Mouse (Mus musculus): Measurements from ENCODE around the gene Olfr1163. TPM values are rescaled to one million over a fixed set of nuclear protein-coding genes. Genes with fewer than 3 reads are reported as not detected.
"Not testable (repeated sequence)": the region's sequence is repeated elsewhere in the genome, so short reads cannot be mapped to it uniquely, and the experiment has no call there.

The Olfr1163 gene
- polyA plus RNA-seq (2014; fragmentation: Nextera tagmentation; extraction: Ambion mirVana), result not detected in 2 replicates

DNA sequence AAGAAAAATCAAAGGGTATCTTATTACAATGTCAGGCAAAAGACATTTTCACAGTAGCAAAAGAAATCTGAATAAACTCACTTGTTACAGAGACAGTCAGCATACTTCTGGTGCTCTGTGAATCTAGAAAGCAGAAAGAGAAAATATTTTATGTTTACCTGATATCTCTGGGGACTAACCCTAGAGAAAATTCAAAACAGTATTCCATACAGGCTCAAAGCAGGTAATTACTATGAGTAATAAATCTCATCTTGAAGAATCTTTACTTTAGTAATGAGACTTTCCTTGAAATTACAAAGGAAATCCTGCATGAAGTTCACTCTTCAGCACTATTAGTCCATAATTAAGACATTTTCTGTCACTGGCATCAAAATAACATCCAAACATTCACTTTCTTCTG lies at the start of gene Olfr1163:
Gene Olfr1163 (minus strand): TSS at position 101 of the 400 bp plus-strand sequence.
- Histone ChIP-seq H3K27me3 (ENCODE audit: control insufficient read depth, insufficient read depth, low read length) (no peaks in the 10 kb centered on the region), H3K4me3 (ENCODE audit: low read depth, low read length) (no peak within 1 kb of the TSS), H3K4me2 (ENCODE audit: low read depth, low read length) (no peak within 1 kb of the TSS), H3K36me3 (ENCODE audit: control insufficient read depth, insufficient read depth, low read length) (no peaks in the 10 kb centered on the region), H3K4me1 (ENCODE audit: control insufficient read depth, insufficient read depth, low read length) (no peaks in the 10 kb centered on the region), H3K9ac (replicated peaks; ENCODE audit: low read depth, low read length) (no peak within 1 kb of the TSS), H3K9me3 (ENCODE audit: control insufficient read depth, low read length) (no peaks in the 10 kb centered on the region), H3K27ac (ENCODE audit: low read depth, low read length) (no peak within 1 kb of the TSS)
- ATAC-seq (ENCODE audit: low read depth), result no peak

DNA sequence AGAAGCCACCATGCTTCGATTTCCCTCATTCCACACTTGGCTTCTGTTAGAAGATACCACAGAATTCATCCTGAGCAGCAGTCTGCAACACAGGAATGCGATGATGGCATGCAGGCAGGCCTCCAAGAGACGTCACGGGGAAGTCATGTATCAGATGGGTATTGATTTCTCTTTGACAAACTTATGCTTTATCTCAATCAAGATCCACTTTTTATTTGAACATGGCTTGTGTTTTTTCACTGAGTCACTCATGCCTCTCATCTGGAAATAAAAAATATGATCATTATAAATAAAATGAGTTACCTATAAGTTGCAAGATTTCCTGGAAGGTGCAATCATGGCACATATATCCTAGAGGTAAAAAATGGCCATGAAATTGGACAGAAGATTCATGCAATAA lies 22.2 kb upstream of the Olfr1163 start, which contains the start of gene Olfr1164:
Gene Olfr1164 (minus strand): TSS at position 101 of the 400 bp plus-strand sequence.
- 80% methylated on average over 4 of the region's 4 CpGs for WGBS
- Histone ChIP-seq H3K4me1 (ENCODE audit: control insufficient read depth, insufficient read depth, low read length) (no peaks in the 10 kb centered on the region), H3K27me3 (ENCODE audit: control insufficient read depth, insufficient read depth, low read length) (no peaks in the 10 kb centered on the region), H3K9me3 (ENCODE audit: control insufficient read depth, low read length) (no peaks in the 10 kb centered on the region), H3K36me3 (ENCODE audit: control insufficient read depth, insufficient read depth, low read length) (no peaks in the 10 kb centered on the region), H3K4me2 (ENCODE audit: low read depth, low read length) (no peak within 1 kb of the TSS), H3K27ac (ENCODE audit: low read depth, low read length) (no peak within 1 kb of the TSS), H3K9ac (replicated peaks; ENCODE audit: low read depth, low read length) (no peak within 1 kb of the TSS), H3K4me3 (ENCODE audit: low read depth, low read length) (no peak within 1 kb of the TSS)
- no peak for ATAC-seq (ENCODE audit: low read depth)

DNA sequence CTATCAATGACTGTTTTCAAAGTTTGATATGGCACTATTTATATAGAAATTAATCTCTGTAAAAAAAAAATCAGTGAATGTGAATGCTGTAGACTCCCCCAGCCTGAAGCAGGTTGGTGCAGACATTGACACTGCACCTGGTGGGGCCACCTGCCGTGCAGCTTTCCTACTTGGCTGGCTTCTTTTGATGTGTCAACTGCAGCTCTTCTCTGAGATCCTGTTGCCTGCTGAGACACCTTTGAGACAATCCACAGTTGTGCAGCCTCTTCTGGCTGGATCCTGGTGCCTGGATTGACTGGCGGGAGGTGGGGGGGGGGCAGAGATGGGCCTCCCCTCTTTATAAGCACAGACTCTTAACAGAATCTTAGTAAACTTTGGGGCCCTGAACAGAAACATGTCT lies 8.0 kb downstream of the Olfr1163 start:
- Histone ChIP-seq H3K27me3 (ENCODE audit: control insufficient read depth, insufficient read depth, low read length) (no peaks in the 10 kb centered on the region), H3K4me3 (ENCODE audit: low read depth, low read length) (no peak overlapping the region), H3K9me3 (ENCODE audit: control insufficient read depth, low read length) (no peaks in the 10 kb centered on the region), H3K4me1 (ENCODE audit: control insufficient read depth, insufficient read depth, low read length) (no peaks in the 10 kb centered on the region), H3K9ac (replicated peaks; ENCODE audit: low read depth, low read length) (no peak overlapping the region), H3K36me3 (ENCODE audit: control insufficient read depth, insufficient read depth, low read length) (no peaks in the 10 kb centered on the region), H3K4me2 (ENCODE audit: low read depth, low read length) (no peak overlapping the region), H3K27ac (ENCODE audit: low read depth, low read length) (no peak overlapping the region)
- no peak for ATAC-seq (ENCODE audit: low read depth)
- WGBS, result 86% methylated on average over 2 of the region's 2 CpGs

DNA sequence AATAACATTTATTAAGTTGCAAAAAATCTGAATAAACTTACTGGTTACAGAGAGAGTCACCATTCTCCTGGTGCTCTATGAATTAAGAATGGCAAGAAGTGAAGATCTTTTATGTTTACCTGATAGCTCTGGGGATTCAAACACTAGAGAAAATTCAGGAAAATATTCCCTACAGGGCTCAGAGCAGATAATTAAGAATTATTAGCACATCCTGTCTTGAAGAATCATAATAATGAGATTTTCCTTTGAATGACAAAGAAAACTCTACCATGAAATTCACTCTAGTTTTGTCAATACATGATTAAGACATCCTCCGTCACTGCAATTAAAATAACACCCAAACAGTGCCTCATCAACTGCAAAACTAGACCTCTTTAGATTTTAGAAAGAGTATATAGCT lies 20.6 kb downstream of the Olfr1163 start, which contains the start of gene Olfr1162:
Gene Olfr1162 (minus strand): TSS at position 101 of the 400 bp plus-strand sequence.
- H3K4me2 ChIP-seq (ENCODE audit: low read depth, low read length), result no peak within 1 kb of the TSS
- no peaks in the 10 kb centered on the region for H3K9me3 ChIP-seq (ENCODE audit: control insufficient read depth, low read length)
- no peaks in the 10 kb centered on the region for H3K4me1 ChIP-seq (ENCODE audit: control insufficient read depth, insufficient read depth, low read length)
- no peaks in the 10 kb centered on the region for H3K36me3 ChIP-seq (ENCODE audit: control insufficient read depth, insufficient read depth, low read length)
- 95% methylated on average over 1 of the region's 1 CpGs for WGBS
- no peaks in the 10 kb centered on the region for H3K27me3 ChIP-seq (ENCODE audit: control insufficient read depth, insufficient read depth, low read length)
- H3K4me3 ChIP-seq (ENCODE audit: low read depth, low read length), result no peak within 1 kb of the TSS
- H3K9ac ChIP-seq (replicated peaks; ENCODE audit: low read depth, low read length), result no peak within 1 kb of the TSS
- H3K27ac ChIP-seq (ENCODE audit: low read depth, low read length), result no peak within 1 kb of the TSS
- no peak for ATAC-seq (ENCODE audit: low read depth)

DNA sequence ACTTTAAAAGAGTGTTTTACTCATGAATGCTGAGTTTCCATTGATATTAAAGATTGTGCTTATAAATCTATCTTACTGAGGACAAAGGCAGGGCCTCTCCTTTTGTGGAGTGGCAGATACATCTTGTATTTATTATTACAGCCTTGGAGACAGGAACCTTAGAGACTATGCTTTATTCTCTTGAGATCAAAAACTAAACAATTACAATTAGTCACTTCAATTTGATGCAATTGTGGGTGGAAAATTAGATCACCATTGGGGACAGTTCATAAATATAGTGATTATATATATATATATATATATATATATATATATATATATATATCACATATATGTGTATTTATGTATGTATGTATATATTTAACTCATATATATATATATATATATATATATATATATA lies 34.0 kb downstream of the Olfr1163 start, which contains the start of gene Olfr73:
Gene Olfr73 (minus strand): TSS at position 101 of the 400 bp plus-strand sequence.
- no peak within 1 kb of the TSS for H3K4me2 ChIP-seq (ENCODE audit: low read depth, low read length)
- H3K27me3 ChIP-seq (ENCODE audit: control insufficient read depth, insufficient read depth, low read length), result no peaks in the 10 kb centered on the region
- H3K36me3 ChIP-seq (ENCODE audit: control insufficient read depth, insufficient read depth, low read length), result no peaks in the 10 kb centered on the region
- H3K9me3 ChIP-seq (ENCODE audit: control insufficient read depth, low read length), result no peaks in the 10 kb centered on the region
- H3K4me3 ChIP-seq (ENCODE audit: low read depth, low read length), result no peak within 1 kb of the TSS
- H3K9ac ChIP-seq (replicated peaks; ENCODE audit: low read depth, low read length), result no peak within 1 kb of the TSS
- H3K27ac ChIP-seq (ENCODE audit: low read depth, low read length), result no peak within 1 kb of the TSS
- H3K4me1 ChIP-seq (ENCODE audit: control insufficient read depth, insufficient read depth, low read length), result no peaks in the 10 kb centered on the region
- ATAC-seq (ENCODE audit: low read depth), result no peak

DNA sequence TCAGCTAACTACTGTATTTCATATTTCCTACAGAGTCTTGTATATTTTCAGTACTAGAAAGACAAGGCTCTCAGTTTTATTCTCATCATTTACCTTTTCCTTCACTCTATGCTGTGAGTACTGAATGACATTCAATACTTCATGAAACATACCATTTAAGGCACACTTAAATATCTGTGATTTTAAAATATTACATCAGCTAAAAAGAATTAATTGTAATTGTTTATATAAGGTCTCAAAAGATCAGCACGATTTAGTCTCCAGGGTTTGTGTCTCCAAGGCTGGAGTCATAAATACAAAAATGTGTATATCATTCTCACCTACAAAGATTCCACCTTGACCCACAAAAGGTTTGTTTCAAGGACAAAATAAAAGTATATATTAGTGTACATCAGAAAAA lies 49.2 kb downstream of the Olfr1163 start, which contains the start of gene Olfr1161:
Gene Olfr1161 (plus strand): TSS at position 301 of the 400 bp plus-strand sequence.
- 91% methylated on average over 1 of the region's 1 CpGs for WGBS
- not testable (repeated sequence) for H3K36me3 ChIP-seq (ENCODE audit: control insufficient read depth, insufficient read depth, low read length); H3K4me2 ChIP-seq (ENCODE audit: low read depth, low read length); H3K27me3 ChIP-seq (ENCODE audit: control insufficient read depth, insufficient read depth, low read length); ATAC-seq (ENCODE audit: low read depth); H3K27ac ChIP-seq (ENCODE audit: low read depth, low read length); H3K9ac ChIP-seq (replicated peaks; ENCODE audit: low read depth, low read length); H3K4me1 ChIP-seq (ENCODE audit: control insufficient read depth, insufficient read depth, low read length); H3K9me3 ChIP-seq (ENCODE audit: control insufficient read depth, low read length); H3K4me3 ChIP-seq (ENCODE audit: low read depth, low read length)

Other genes starting within 250 kb of the Olfr1163 start
- gene Olfr1148, start 241.3 kb downstream of the Olfr1163 start, polyA plus RNA-seq (2014; fragmentation: Nextera tagmentation; extraction: Ambion mirVana), result not detected in 2 replicates
- not detected in 2 replicates for gene Olfr1150-ps1, start 227.8 kb downstream of the Olfr1163 start, polyA plus RNA-seq (2014; fragmentation: Nextera tagmentation; extraction: Ambion mirVana)
- gene Olfr1151, start 216.0 kb downstream of the Olfr1163 start, polyA plus RNA-seq (2014; fragmentation: Nextera tagmentation; extraction: Ambion mirVana), result not detected in 2 replicates
- 0.04 TPM in 1 of 2 replicates, not detected in the other for gene Olfr1152, start 205.3 kb downstream of the Olfr1163 start, polyA plus RNA-seq (2014; fragmentation: Nextera tagmentation; extraction: Ambion mirVana)
- gene Olfr1153, start 176.9 kb downstream of the Olfr1163 start, polyA plus RNA-seq (2014; fragmentation: Nextera tagmentation; extraction: Ambion mirVana), result not detected in 2 replicates
- gene Olfr1154, start 166.7 kb downstream of the Olfr1163 start, polyA plus RNA-seq (2014; fragmentation: Nextera tagmentation; extraction: Ambion mirVana), result not detected in 2 replicates
- not detected in 2 replicates for gene Olfr1155, start 126.7 kb downstream of the Olfr1163 start, polyA plus RNA-seq (2014; fragmentation: Nextera tagmentation; extraction: Ambion mirVana)
- gene Olfr1156, start 118.7 kb downstream of the Olfr1163 start, polyA plus RNA-seq (2014; fragmentation: Nextera tagmentation; extraction: Ambion mirVana), result not detected in 2 replicates
- not detected in 2 replicates for gene Olfr1157, start 103.5 kb downstream of the Olfr1163 start, polyA plus RNA-seq (2014; fragmentation: Nextera tagmentation; extraction: Ambion mirVana)
- not detected in 2 replicates for gene Olfr74, start 97.2 kb downstream of the Olfr1163 start, polyA plus RNA-seq (2014; fragmentation: Nextera tagmentation; extraction: Ambion mirVana)
- not detected in 2 replicates for gene Olfr1158, start 81.7 kb downstream of the Olfr1163 start, polyA plus RNA-seq (2014; fragmentation: Nextera tagmentation; extraction: Ambion mirVana)
- gene Olfr1160, start 63.6 kb downstream of the Olfr1163 start, polyA plus RNA-seq (2014; fragmentation: Nextera tagmentation; extraction: Ambion mirVana), result not detected in 2 replicates
- gene Olfr1161, start 49.1 kb downstream of the Olfr1163 start, polyA plus RNA-seq (2014; fragmentation: Nextera tagmentation; extraction: Ambion mirVana), result not detected in 2 replicates
- not detected in 2 replicates for gene Olfr73, start 34.1 kb downstream of the Olfr1163 start, polyA plus RNA-seq (2014; fragmentation: Nextera tagmentation; extraction: Ambion mirVana)
- gene Olfr1162, start 20.7 kb downstream of the Olfr1163 start, polyA plus RNA-seq (2014; fragmentation: Nextera tagmentation; extraction: Ambion mirVana), result not detected in 2 replicates
- not detected in 2 replicates for gene Olfr1164, start 22.1 kb upstream of the Olfr1163 start, polyA plus RNA-seq (2014; fragmentation: Nextera tagmentation; extraction: Ambion mirVana)
- gene Olfr1166, start 56.4 kb upstream of the Olfr1163 start, polyA plus RNA-seq (2014; fragmentation: Nextera tagmentation; extraction: Ambion mirVana), result not detected in 2 replicates
- gene Olfr1167, start 83.4 kb upstream of the Olfr1163 start, polyA plus RNA-seq (2014; fragmentation: Nextera tagmentation; extraction: Ambion mirVana), result not detected in 2 replicates
- gene Olfr1168, start 110.0 kb upstream of the Olfr1163 start, polyA plus RNA-seq (2014; fragmentation: Nextera tagmentation; extraction: Ambion mirVana), result not detected in 2 replicates
- not detected in 2 replicates for gene Olfr1170, start 156.5 kb upstream of the Olfr1163 start, polyA plus RNA-seq (2014; fragmentation: Nextera tagmentation; extraction: Ambion mirVana)
- not detected in 2 replicates for gene Olfr1173, start 208.0 kb upstream of the Olfr1163 start, polyA plus RNA-seq (2014; fragmentation: Nextera tagmentation; extraction: Ambion mirVana)
- gene Olfr1174-ps, start 243.3 kb upstream of the Olfr1163 start, polyA plus RNA-seq (2014; fragmentation: Nextera tagmentation; extraction: Ambion mirVana), result not detected in 2 replicates